Mouse (Mus musculus) c-Kit-positive CD71-positive TER-119-negative erythroid progenitor cells, embryonic 14.5 days (primary cell): ENCODE results near the gene Prickle2.
A peak's percentile ranks its signal among the peaks of the same experiment; 100 is the strongest.

Experiments
- DNase-seq: peaks from one replicate; pipeline ENCODE4 v3.0.0-alpha.2; 2013; ENCODE audit warnings: low read depth

Prickle2 gene

DNA sequence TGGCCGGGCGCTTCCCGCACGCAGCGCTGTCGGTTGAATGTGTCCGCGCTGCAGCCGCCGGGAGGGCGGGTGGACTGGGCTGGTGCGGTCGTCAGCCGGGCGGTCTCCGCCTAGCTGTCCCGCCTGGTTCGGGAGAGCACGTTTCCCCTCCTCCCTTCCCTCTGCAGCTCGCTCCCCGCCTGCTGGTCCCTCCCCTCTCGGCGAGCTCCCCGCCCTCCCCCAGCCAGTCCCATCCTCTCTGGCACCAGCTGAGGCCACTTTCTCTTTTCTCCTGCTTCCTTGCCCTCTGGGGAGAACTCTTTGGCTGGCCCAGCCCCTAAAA lies at the start of gene Prickle2:
Gene Prickle2 (minus strand): TSS at position 11 of the 322 bp plus-strand sequence.
- DNase-seq = no peak

- DNase-seq = no peak
Measured at GRCm38 (mm10) chr6:92752737-92753136, 46.8 kb upstream of the Prickle2 start.

GRCm38 (mm10) chr6:92749420-92749819 lies 43.5 kb upstream of the Prickle2 start:
- DNase-seq = no peak

GRCm38 (mm10) chr6:92743605-92744004 lies 37.6 kb upstream of the Prickle2 start:
- no peak for DNase-seq

DNA sequence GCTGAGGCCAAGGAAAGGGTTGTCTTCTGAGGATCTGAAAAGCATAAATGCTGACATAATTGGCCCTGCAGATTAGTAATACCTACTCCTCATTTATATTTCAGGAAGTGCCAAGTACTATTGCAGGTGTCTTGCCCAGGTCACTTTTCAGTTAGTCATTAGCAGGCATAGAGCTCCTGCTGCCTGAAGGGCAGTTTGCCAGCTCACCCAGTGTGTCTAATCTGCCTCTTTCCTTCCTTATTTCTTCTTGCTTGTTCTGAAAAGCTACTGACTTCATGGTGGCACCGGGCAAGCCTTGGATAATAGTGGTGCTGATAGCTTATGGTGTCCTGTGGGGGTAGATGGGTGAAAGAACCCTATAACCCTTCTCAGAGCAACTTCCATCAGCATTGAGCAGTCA lies 31.2 kb upstream of the Prickle2 start:
- DNase-seq = no peak

DNA sequence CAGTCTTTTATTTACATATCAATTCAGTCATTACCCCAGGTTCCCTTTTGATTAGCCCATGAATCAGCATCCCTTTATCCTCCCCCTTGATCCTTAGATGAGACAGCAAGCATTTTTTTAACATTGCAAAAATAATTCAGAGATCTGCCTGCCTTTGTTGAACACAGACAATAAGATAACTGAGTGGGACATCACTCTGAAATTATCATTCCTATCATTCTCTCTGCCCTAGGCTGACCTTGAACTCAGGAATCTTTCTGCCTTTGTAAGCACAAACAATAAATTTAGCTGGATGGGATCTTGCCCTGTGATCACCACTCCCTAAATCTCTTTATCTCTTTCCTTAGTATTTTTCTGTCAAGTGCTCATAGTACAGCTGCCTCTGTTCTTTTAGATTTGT lies 27.7 kb upstream of the Prickle2 start:
- DNase-seq = no peak

- no peak for DNase-seq
Measured at GRCm38 (mm10) chr6:92728514-92728913, 22.6 kb upstream of the Prickle2 start.

DNA sequence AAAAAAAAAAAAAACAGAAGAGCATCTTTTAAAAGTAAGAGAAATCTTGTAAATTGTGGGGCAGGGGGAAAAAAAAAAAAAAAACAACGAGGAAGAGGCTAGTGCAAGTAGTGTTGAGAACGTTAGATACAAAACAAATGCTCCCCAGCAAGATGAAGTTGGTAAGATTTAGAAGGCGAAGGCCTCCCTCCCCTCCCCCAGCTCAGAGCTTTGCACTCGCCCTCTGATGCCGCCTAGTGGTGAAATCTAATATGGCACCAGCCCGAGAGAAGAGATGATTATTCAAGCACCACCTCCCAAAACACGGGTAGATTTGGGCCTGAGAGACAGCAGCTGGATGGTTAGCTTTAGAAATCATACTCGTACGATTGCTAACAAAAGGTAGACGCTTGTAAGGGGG lies 22.1 kb upstream of the Prickle2 start:
- peak; percentile 13 for DNase-seq

DNA sequence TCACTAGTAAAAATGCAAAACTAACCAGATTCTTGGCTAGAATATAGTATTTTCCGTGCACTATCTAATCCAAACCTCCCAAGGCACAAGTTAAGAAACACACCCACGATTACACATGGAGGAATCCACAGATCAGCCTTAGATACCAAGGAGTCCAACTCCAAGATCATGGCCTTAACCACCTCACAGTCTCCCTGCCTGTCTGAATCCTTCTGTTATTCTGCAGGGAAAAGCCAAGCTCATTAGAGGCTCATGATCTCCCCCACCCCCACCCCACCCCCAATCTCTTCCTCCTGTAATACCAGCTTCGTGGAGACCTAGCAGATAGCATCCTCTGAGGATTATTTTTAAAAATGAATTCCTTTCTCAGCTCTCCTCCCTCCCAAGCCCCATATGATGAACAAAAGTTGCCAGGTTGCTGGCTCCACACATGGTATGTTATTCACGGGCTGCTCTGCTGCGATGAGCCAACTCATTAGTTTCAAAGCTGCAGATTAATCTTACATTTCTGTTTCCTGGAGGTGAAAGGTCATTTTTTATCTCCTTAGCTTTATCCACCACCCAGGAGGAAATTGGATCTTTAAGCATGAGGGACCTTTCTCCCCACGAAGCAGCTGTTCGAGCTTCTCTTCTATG lies 21.5 kb upstream of the Prickle2 start:
- no peak for DNase-seq

DNA sequence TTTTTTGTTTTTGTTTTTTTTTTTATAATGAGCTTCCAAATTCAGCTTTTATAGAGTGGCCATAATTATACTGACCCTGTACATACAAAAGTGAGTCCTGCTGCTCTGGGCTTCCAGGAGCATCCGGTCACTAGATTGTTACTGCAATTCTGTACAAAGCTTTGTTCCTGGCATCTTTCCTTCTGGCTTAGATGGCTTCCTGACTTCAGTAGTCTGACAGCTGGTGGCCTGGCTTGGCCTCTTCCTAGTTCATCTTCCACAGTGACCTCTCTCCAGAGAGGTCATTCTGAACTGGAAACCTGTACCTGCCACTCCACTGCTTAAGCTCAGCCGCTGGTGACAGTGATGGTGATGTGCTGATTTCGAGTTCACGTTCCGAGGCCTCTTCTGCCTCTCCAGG lies 20.2 kb upstream of the Prickle2 start:
- no peak for DNase-seq

DNA sequence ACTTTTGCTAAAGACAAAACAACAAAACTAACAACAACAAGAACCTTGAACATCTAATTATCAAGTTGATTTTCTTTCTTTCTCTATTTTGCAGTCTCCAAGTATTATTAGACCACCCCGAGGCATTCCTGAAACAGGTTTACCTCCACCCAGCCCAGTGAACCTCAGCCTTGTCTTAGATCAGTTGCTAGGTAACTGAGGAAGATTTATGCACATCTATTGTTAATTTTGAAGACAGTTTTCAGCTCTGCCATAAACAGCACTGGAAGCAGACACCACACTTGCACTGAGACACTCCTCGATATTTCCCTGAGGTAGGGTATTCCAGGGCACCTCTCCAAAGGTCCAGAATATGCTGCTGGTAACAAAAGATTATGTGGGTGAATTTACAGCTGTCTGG lies 18.4 kb upstream of the Prickle2 start:
- no peak for DNase-seq

GRCm38 (mm10) chr6:92715806-92716205 lies 9.9 kb upstream of the Prickle2 start:
- no peak for DNase-seq

GRCm38 (mm10) chr6:92714748-92715147 lies 8.8 kb upstream of the Prickle2 start:
- DNase-seq = no peak

GRCm38 (mm10) chr6:92708137-92708536 lies 2.2 kb upstream of the Prickle2 start:
- DNase-seq = no peak

DNA sequence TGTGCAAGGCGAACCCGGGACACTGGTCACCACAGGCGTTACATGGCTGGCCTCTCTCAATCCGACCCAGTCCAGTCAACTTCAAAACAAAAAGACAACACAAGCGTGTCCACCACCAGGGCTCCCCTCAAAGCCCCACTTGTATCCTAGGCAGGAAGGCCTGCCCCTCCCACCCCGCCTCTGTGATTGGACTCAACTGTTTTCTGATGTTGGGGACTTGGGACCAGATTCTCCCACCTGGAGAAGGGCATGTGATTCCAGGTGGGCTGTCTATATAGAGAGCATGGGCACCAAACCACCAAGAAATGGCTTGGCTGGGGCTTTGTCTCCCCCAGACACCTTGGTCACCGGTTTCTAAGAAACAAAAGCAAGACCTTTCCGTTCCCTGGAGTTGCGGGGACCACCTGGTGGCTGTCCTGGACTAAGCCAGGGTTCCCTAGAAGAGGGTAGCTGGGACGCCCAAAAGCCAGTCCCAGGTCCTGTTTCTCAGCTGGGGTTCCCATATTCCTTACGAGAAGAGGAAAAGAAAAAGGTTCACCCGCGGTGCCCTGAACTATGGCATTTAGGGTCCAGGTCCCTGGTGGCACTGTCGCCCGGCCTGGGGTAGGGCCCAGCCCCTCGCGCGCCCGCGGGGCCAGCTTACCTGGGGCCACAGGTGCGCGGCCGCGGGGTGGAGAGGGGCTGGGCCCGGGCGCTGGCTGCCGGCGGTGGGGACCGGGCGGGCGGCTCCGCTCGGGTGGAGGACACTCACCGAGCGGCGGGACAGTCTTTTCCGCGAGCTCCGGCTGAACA lies 406 bp downstream of the Prickle2 start:
- no peak for DNase-seq

- DNase-seq = no peak
Measured at GRCm38 (mm10) chr6:92704810-92705209, 1.1 kb downstream of the Prickle2 start.

DNA sequence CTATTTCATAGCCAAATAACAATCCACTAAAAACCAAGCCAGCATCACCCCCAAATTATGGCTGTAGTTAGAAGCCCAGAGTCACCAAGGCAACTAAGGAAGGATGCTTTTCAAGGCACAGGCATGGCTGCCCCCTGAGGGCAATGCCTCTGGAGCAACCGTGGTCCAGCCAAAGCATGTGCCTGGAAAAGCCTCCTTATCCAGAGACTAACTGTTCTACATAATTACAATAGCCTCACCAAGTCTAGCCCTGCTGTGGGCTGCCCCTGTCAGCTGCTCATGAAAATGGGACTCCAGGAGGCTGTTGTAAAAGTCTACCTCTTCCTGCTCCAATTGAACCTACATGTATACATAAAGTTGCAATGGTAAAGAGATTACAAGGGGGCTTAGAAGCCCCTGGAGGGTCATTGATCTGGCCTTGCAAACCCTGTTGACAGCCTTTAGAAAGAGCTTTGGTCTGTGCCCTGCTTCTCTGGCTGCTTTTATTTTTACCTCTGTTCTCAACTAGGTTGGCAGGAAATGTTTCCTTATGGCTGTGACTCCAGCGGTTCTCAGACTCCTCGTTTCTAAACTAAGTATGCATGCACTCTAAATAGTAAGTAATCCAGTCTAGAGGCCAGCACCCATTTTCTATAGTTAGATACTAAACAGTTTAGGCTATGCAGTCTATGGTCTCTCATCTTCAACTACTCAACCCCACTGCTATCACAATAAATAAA lies 6.3 kb downstream of the Prickle2 start:
- DNase-seq = no peak

DNA sequence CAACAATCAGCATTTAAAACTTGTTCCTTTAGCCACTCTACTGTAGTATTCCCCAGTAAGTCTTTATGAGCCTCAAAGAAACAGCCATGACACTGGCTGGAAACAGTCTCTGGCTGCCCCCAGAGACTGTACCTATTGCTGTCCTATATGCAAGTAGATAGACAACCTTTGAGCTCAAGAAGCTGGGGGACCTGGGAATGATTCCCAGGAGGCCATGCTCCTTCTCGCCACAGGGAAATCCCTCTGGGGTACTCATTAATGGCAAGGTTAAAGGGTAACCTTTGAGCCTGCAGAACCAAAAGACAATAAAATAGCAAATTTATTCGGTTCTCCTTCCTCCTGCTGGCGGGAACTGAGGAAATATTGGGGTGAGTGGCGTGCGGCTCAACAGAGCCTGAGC lies 8.1 kb downstream of the Prickle2 start:
- DNase-seq = no peak

- DNase-seq = no peak
Measured at GRCm38 (mm10) chr6:92687317-92687716, 18.6 kb downstream of the Prickle2 start.

DNA sequence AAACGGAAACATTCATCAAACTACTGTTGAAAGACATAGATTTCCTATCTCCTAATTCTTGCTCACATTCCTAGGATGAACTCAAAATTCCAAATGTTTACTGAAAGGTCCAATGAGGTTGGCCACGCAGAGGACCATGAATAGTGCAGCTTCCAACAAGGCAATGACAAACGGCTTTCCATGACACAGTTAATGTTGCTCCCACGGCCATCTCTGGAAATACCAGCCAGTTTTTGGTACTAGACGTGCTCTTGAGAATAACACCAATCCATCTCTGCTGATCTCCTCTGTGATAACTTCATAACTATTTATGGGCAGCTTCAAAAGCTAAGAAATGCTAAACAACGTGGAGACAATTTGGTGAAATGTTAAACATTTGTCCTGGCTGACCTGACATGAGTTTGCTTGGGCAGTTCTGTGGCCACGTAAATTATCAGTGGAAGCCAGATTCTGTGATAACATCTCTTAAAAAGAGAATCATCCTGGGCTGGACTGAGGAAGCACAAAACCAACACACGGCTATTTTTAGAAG lies 31.5 kb downstream of the Prickle2 start:
- no peak for DNase-seq

- no peak for DNase-seq
Measured at GRCm38 (mm10) chr6:92670518-92671147, 35.3 kb downstream of the Prickle2 start.

DNA sequence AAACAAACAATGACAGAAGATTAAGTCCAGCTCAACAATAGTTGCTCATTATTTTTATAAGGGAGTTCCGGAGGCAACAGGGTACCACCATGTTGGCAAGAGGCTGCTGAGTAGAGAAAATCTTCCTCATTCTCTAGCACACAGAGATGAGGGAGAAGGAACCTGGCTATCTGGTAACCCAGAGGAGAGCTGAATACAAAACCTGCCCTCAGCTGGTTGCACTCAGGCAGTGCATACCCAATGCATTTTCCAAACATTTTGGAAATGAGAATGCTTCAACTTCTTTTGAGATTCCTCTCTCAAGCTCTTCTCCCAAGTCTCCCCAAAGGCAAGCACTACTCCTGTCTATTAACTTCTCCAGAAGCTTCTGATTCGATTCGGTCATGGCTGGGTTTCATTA lies 36.3 kb downstream of the Prickle2 start:
- DNase-seq = no peak

- DNase-seq = no peak
Measured at GRCm38 (mm10) chr6:92667544-92667943, 38.4 kb downstream of the Prickle2 start.
